ENCODE assay signal across 9 mouse cellular contexts in the genomic region with DNA sequence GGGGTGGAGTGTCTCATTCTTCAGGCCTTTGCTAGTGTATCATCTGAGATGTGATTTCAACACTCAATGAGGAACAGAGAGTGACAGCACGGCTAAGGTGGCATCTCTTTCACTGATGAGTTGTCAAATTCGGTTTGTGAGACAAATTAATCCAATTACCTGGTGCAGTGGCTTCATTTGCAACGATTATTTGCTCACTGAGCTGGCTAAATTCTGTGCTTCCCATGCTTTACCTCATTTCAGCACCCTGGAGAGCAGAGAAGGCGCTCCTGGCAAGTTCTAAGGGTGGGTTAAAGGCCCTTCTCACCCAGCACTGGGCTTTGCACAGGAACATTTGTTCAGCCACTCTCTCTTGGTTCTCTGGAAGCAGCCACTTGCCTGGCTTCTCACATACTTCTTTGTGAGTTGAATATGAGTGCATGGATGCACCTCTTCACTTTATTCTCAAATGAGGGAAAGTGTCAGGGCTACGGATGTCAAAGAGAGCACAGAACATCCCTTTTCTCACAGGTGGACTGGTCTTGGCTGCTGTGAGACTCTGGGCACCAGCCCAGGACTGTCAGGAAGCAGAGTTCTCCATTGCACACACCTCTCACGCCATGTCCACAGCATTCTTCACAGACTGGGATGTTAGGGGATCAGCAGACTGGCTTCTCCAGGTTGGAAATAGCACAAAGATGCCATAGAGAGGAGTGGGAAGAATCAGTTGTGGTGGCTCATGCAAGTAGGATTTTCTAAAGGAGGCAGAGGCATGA.
A peak's percentile ranks its signal among the peaks of the same experiment; 100 is the strongest.
DNase-seq lines count a peak whose midpoint lies in the region; ATAC-seq and TF ChIP-seq lines count a peak whose summit lies in the region.
"Had no signal": no experiment of that assay in that cellular context is flagged by ENCODE, and none has a peak within 500 bp of the region (broad histone marks: within the 10 kb centered on the region; RNA-seq: fewer than 3 reads in every experiment).

No protein-coding gene starts in this region.

- no peak; the same call in 1 of the 2 replicates for ATAC-seq in lung, embryonic 14.5 days (ENCODE audit: insufficient read depth)
- ATAC-seq in neural tube, embryonic 11.5 days (ENCODE audit: insufficient read depth, low FRiP score, low TSS enrichment), result no peak

- no peaks in the 10 kb centered on the region for H3K9me3 ChIP-seq in lung, embryonic 14.5 days (ENCODE audit: low read depth, low read length)
- no peaks in the 10 kb centered on the region for H3K9me3 ChIP-seq in neural tube, embryonic 11.5 days (ENCODE audit: control insufficient read depth, low read length)
- H3K9me3 ChIP-seq: heart, embryonic 15.5 days had no signal

- no peak overlapping the region for H3K4me2 ChIP-seq in lung, embryonic 14.5 days
- no peak overlapping the region for H3K4me2 ChIP-seq in neural tube, embryonic 11.5 days (ENCODE audit: low read depth)
- H3K4me2 ChIP-seq: heart, embryonic 15.5 days had no signal

- H3K27me3 ChIP-seq in lung, embryonic 14.5 days (ENCODE audit: insufficient read depth, low read length), result no peaks in the 10 kb centered on the region
- H3K27me3 ChIP-seq in neural tube, embryonic 11.5 days (ENCODE audit: control insufficient read depth, insufficient read depth, low read length), result no peaks in the 10 kb centered on the region
- H3K27me3 ChIP-seq: heart, embryonic 15.5 days had no signal

- H3K36me3 ChIP-seq in lung, embryonic 14.5 days (ENCODE audit: insufficient read depth), result no peaks in the 10 kb centered on the region
- H3K36me3 ChIP-seq in neural tube, embryonic 11.5 days (ENCODE audit: control insufficient read depth, insufficient read depth, low read length), result no peaks in the 10 kb centered on the region
- H3K36me3 ChIP-seq: heart, embryonic 15.5 days had no signal

- TF ChIP-seq CTCF in lung, embryonic 14.5 days (IDR thresholded peaks at IDR 0.05; ENCODE audit: low read depth), result no peak
- no peak for TF ChIP-seq CTCF in lung, adult 2 months (IDR thresholded peaks at IDR 0.05; ENCODE audit: insufficient read depth, low read length)
- no peak for TF ChIP-seq CTCF in brain, embryonic 14.5 days (IDR thresholded peaks at IDR 0.05; ENCODE audit: borderline replicate concordance, extremely low read depth, insufficient read depth, insufficient read length)

- DNase-seq in cerebellum, postnatal 25 days, result peak; percentile 5 to 14
- DNase-seq in cerebellum, adult 11-12 months, result no peak
- DNase-seq in lung, embryonic 14.5 days, result peak; percentile 82
- DNase-seq in lung, adult 2 months, result no peak
- peak; percentile 24 for DNase-seq in brain, embryonic 14.5 days (ENCODE audit: low read depth)
- peak; percentile 28 for DNase-seq in neural tube, embryonic 11.5 days (ENCODE audit: low spot score)
- DNase-seq in spleen, postnatal 10 days (ENCODE audit: low spot score in 2 of 2), result no peak
- no peak for DNase-seq in cerebellum, adult 9-11 months

- no peak overlapping the region for H3K27ac ChIP-seq in lung, embryonic 14.5 days (ENCODE audit: low read depth)
- H3K27ac ChIP-seq in neural tube, embryonic 11.5 days (ENCODE audit: low read depth, low read length), result no peak overlapping the region
- H3K27ac ChIP-seq: heart, embryonic 15.5 days had no signal

- 34% methylated on average over 6 of the region's 6 CpGs for WGBS in lung, embryonic 14.5 days
- WGBS in lung, adult 2 months, result 33% methylated on average over 6 of the region's 6 CpGs
- WGBS in neural tube, embryonic 11.5 days, result 50% methylated on average over 6 of the region's 6 CpGs

- no peak for TF ChIP-seq POLR2A in lung, adult 2 months (IDR thresholded peaks at IDR 0.05; ENCODE audit: borderline replicate concordance, extremely low read depth, low read depth, low read length)
- TF ChIP-seq POLR2A in brain, embryonic 14.5 days (IDR thresholded peaks at IDR 0.05; ENCODE audit: borderline replicate concordance, extremely low read depth, insufficient read depth, insufficient read length, poor library complexity, severe bottlenecking), result no peak

- no peak overlapping the region for H3K4me3 ChIP-seq in lung, embryonic 14.5 days (ENCODE audit: low read depth, low read length)
- no peak overlapping the region for H3K4me3 ChIP-seq in lung, adult 2 months (replicated peaks; ENCODE audit: extremely low read depth, low read depth, low read length)
- H3K4me3 ChIP-seq in neural tube, embryonic 11.5 days (ENCODE audit: low read depth, low read length), result no peak overlapping the region
- H3K4me3 ChIP-seq: heart, embryonic 15.5 days had no signal

- no peak overlapping the region for H3K9ac ChIP-seq in lung, embryonic 14.5 days
- H3K9ac ChIP-seq in neural tube, embryonic 11.5 days (ENCODE audit: low read length), result no peak overlapping the region
- H3K9ac ChIP-seq: heart, embryonic 15.5 days had no signal

- no peaks in the 10 kb centered on the region for H3K4me1 ChIP-seq in lung, embryonic 14.5 days (ENCODE audit: insufficient read depth)
- no peaks in the 10 kb centered on the region for H3K4me1 ChIP-seq in lung, adult 2 months (ENCODE audit: control insufficient read depth, insufficient read depth, low read length)
- H3K4me1 ChIP-seq in neural tube, embryonic 11.5 days (ENCODE audit: control insufficient read depth, insufficient read depth, low read length), result no peaks in the 10 kb centered on the region
- H3K4me1 ChIP-seq: heart, embryonic 15.5 days had no signal

Comparison
In these comparisons a context has a peak if more than half of its experiments do, and no peak if none do; other contexts are left out.
1. DNase-seq: peak in cerebellum, postnatal 25 days (2 of 2), lung, embryonic 14.5 days (single experiment), brain, embryonic 14.5 days (single experiment) and neural tube, embryonic 11.5 days (single experiment); none in cerebellum, adult 11-12 months (single experiment), lung, adult 2 months (single experiment), spleen, postnatal 10 days (0 of 2) and cerebellum, adult 9-11 months (single experiment).